Mouse (Mus musculus) kidney, adult 8-10 months (tissue): Measurements from ENCODE around the gene Trim10.

Experiments
- DNase-seq, 2 experiments: peaks; one replicate each; pipeline ENCODE4 v3.0.0; 2022

Gene Trim10

GRCm38 (mm10) chr17:36914108-36914507, 44.7 kb downstream of the Trim10 start:
- DNase-seq = peak; percentile 56 to 82

- DNase-seq = peak; percentile 17 to 68
Measured at GRCm38 (mm10) chr17:36915076-36915475, 45.7 kb downstream of the Trim10 start.

DNA sequence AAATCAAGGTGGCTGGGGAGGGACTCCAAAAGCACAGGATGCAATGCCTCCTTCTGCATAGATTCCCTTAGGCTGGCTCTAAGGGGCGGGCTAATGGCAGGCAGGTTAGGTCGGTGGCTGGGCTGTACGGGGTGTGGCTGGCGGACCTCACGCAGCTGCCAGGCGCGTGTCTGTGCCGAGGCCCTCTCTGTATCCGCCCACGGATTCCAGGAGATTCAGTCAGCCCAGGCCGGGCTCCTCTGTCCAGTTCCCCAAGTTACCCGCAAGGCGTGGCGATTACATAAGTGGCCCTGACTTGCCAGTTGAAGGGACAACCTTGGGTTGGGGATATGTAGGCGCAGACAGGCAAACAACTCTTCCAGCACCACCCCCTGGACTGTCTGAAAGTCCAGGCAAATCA, 50.9 kb downstream of the Trim10 start:
- no peak for DNase-seq

- no peak for DNase-seq
Measured at GRCm38 (mm10) chr17:36922715-36923114, 53.3 kb downstream of the Trim10 start.

DNA sequence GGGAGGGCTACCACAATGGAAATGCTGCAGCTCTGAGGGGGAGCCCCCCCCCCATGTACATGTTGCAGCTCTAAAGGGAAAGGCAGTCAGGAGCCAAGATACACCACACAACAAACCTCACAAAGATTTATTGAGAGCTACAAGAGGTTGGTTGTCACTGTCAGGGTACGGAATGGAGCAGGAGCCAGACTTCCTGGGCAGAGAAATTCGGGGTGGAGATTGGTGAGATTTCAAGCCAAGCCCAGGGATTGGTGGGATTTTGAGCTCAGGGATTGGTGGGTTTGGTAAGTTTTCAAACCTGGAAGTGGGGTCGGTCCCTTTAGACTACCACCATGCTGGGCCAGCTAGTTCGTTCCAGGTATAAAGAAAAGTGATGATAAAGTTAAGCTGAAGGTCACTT, 54.1 kb downstream of the Trim10 start:
- DNase-seq = no peak
